Mouse (Mus musculus) frontal cortex, postnatal 36 days (tissue): ENCODE measurements at regions not wholly inside any gene's neighbourhood (a gene's known extent, or its start where the extent isn't known, plus 50 kb on each side); places are given as distances from the start of the nearest gene placed in this dataset.
A peak's percentile ranks its signal among the peaks of the same experiment; 100 is the strongest.

ENCODE experiments used
- DNase-seq, 2 experiments: peaks; one replicate each; pipeline ENCODE4 v3.0.0; 2022; ENCODE audit warnings: low spot score in 2 of 2

GRCm38 (mm10) chr1:146185444-146185843 lies 309.1 kb upstream of the Brinp3 start:
- no peak for DNase-seq

- no peak for DNase-seq
Measured at GRCm38 (mm10) chr1:146211646-146212045, 282.9 kb upstream of the Brinp3 start.

- DNase-seq: peak; percentile 38 to 66
Measured at GRCm38 (mm10) chr1:146231487-146232466, 262.8 kb upstream of the Brinp3 start.

- DNase-seq: no peak
Measured at GRCm38 (mm10) chr1:146260400-146260799, 234.2 kb upstream of the Brinp3 start.

- DNase-seq: peak in 1 of 2 experiments; percentile 13
Measured at GRCm38 (mm10) chr1:146299031-146299430, 195.5 kb upstream of the Brinp3 start.

GRCm38 (mm10) chr1:146312547-146312946 lies 182.0 kb upstream of the Brinp3 start:
- DNase-seq: peak in 1 of 2 experiments; percentile 10

GRCm38 (mm10) chr1:146316172-146317158 lies 178.1 kb upstream of the Brinp3 start:
- no peak for DNase-seq

- no peak for DNase-seq
Measured at GRCm38 (mm10) chr1:146322026-146322425, 172.5 kb upstream of the Brinp3 start.

- DNase-seq: no peak
Measured at GRCm38 (mm10) chr1:146322862-146323261, 171.7 kb upstream of the Brinp3 start.

- no peak for DNase-seq
Measured at GRCm38 (mm10) chr1:146337049-146337448, 157.5 kb upstream of the Brinp3 start.

- no peak for DNase-seq
Measured at GRCm38 (mm10) chr1:146356964-146357363, 137.6 kb upstream of the Brinp3 start.

GRCm38 (mm10) chr1:146358301-146358700 lies 136.3 kb upstream of the Brinp3 start:
- no peak for DNase-seq

- no peak for DNase-seq
Measured at GRCm38 (mm10) chr1:146359632-146360031, 134.9 kb upstream of the Brinp3 start.

GRCm38 (mm10) chr1:146360124-146360523 lies 134.4 kb upstream of the Brinp3 start:
- no peak for DNase-seq

GRCm38 (mm10) chr1:146363777-146364176 lies 130.8 kb upstream of the Brinp3 start:
- no peak for DNase-seq
